Mouse (Mus musculus) left cerebral cortex, adult 2 months (tissue): Measurements from ENCODE around the gene Camkv. TPM values are rescaled to one million over a fixed set of nuclear protein-coding genes. Genes with fewer than 3 reads are reported as not detected.

Source experiments
- DNase-seq, 2 experiments: peaks; one replicate each; pipeline ENCODE4 v3.0.0; 2021 to 2022; ENCODE audit warnings: low spot score in 2 of 2, mixed read lengths in 1 of 2; ENCODE audit errors: extremely low spot score in 1 of 2
- H3K27ac ChIP-seq: fragments of 200-600 bp; 2 replicates; pipeline ENCODE4 v1.8.1; 2022
- H3K4me3 ChIP-seq: fragments of 200-600 bp; 2 replicates; pipeline ENCODE4 v1.8.1; 2022
- CTCF ChIP-seq: fragments of 200-600 bp; IDR thresholded peaks from 2 replicates; pipeline ENCODE4 v1.8.1; 2022; ENCODE audit warnings: antibody characterized with exemption, mild to moderate bottlenecking, moderate library complexity
- intact Hi-C: fragments of 180-260 bp; cut with DNase I; formaldehyde crosslinking; loops from one replicate; pipeline ENCODE4 v1.15.1; 2025
- long read RNA-seq, 2 experiments: library from polyadenylated mRNA; stranded (forward); transcript quantifications; one replicate each; pipeline ENCODE4 v2.0.0; 2021; ENCODE audit warnings: borderline mapping rate in 2 of 2
- total RNA-seq, 2 experiments: library from RNA; stranded (reverse); gene quantifications; 2 replicates each; pipeline ENCODE4 v1.2.3; 2021

Camkv gene
- 100 to 1,000 TPM; 330 to 356 TPM for total RNA-seq
- long read RNA-seq, experiment 1, transcript Camkv-202 (10 exons, 3,253 nt), result minor isoform, 23 of 656 reads
- long read RNA-seq, experiment 1, transcript Camkv-201 (11 exons, 3,277 nt), result major isoform, 450 of 656 reads
- long read RNA-seq, experiment 1, partial matches to known transcripts, result 37 of 656 reads
- long read RNA-seq, experiment 1, other reads (novel, unspliced or antisense), result 146 of 656 reads
- long read RNA-seq, experiment 2, transcript Camkv-201 (11 exons, 3,277 nt), result major isoform, 354 of 537 reads
- long read RNA-seq, experiment 2, transcript Camkv-202 (10 exons, 3,253 nt), result minor isoform, 33 of 537 reads
- long read RNA-seq, experiment 2, partial matches to known transcripts, result 78 of 537 reads
- long read RNA-seq, experiment 2, other reads (novel, unspliced or antisense), result 72 of 537 reads

GRCm38 (mm10) chr9:107935374-107935773 is at the start of gene Camkv:
Camkv (plus strand) TSS chr9:107935674.
- intact Hi-C loops, result no loop called here
- peak within 1 kb of the TSS; percentile 57 for H3K4me3 ChIP-seq
- H3K27ac ChIP-seq, result peak within 1 kb of the TSS; percentile 98
- TF ChIP-seq CTCF, result no peak
- DNase-seq, result no peak

- Histone ChIP-seq H3K4me3 (peak within 1 kb of the TSS; percentile 73), H3K27ac (peak within 1 kb of the TSS; percentile 90)
- DNase-seq, result peak; percentile 84 to 87
- intact Hi-C loops, result no loop called here
- no peak for TF ChIP-seq CTCF
Measured at GRCm38 (mm10) chr9:107887804-107888266, 47.6 kb upstream of the Camkv start, which contains the start of gene Mon1a. Mon1a (plus strand) TSS chr9:107888151.

- intact Hi-C loops, result no loop called here
- no peak; the same call in 1 of the 2 replicates for TF ChIP-seq CTCF
- DNase-seq, result no peak
- Histone ChIP-seq H3K4me3 (peak overlapping the region; percentile 73), H3K27ac (peak overlapping the region; percentile 90)
Measured at GRCm38 (mm10) chr9:107888267-107888850, 47.1 kb upstream of the Camkv start.

GRCm38 (mm10) chr9:107890260-107890659 is 45.2 kb upstream of the Camkv start:
- no peak for DNase-seq
- no peak for TF ChIP-seq CTCF
- intact Hi-C loops, result no loop called here
- Histone ChIP-seq H3K4me3 (no peak overlapping the region), H3K27ac (no peak overlapping the region)

GRCm38 (mm10) chr9:107891023-107891422 is 44.5 kb upstream of the Camkv start:
- TF ChIP-seq CTCF, result peak; percentile 54
- H3K27ac ChIP-seq, result no peak overlapping the region
- intact Hi-C loops, result no loop called here
- no peak overlapping the region for H3K4me3 ChIP-seq
- no peak for DNase-seq

- no peak for TF ChIP-seq CTCF
- DNase-seq, result no peak
- intact Hi-C loops, result no loop called here
- Histone ChIP-seq H3K27ac (no peak overlapping the region), H3K4me3 (no peak overlapping the region)
Measured at GRCm38 (mm10) chr9:107898563-107898962, 36.9 kb upstream of the Camkv start.

GRCm38 (mm10) chr9:107899855-107900254 is 35.6 kb upstream of the Camkv start:
- no peak for DNase-seq
- Histone ChIP-seq H3K4me3 (no peak overlapping the region), H3K27ac (no peak overlapping the region)
- intact Hi-C loops, result no loop called here
- no peak for TF ChIP-seq CTCF

- intact Hi-C loops, result no loop called here
- Histone ChIP-seq H3K4me3 (peak overlapping the region; percentile 31), H3K27ac (peak overlapping the region; percentile 3; the same call in 1 of the 2 replicates)
- peak; percentile 75 for TF ChIP-seq CTCF
- DNase-seq, result peak; percentile 82 to 84
Measured at GRCm38 (mm10) chr9:107900840-107901626, 34.4 kb upstream of the Camkv start.

- no peak for DNase-seq
Measured at GRCm38 (mm10) chr9:107901627-107901914, 33.9 kb upstream of the Camkv start.

GRCm38 (mm10) chr9:107904726-107905125 is 30.7 kb upstream of the Camkv start:
- Histone ChIP-seq H3K27ac (no peak overlapping the region), H3K4me3 (no peak overlapping the region)
- intact Hi-C loops, result loop anchor here (1.0 kb wide), 4 partner anchors 58 to 163 kb away; no protein-coding TSS in a partner anchor
- DNase-seq, result peak; percentile 83 to 90
- TF ChIP-seq CTCF, result no peak; the same call in none of the 2 replicates

More at GRCm38 (mm10) chr9:107901627-107901914, 33.9 kb upstream of the Camkv start:
- TF ChIP-seq CTCF, result no peak
- intact Hi-C loops, result no loop called here
- Histone ChIP-seq H3K27ac (no peak overlapping the region), H3K4me3 (no peak overlapping the region)

GRCm38 (mm10) chr9:107906252-107906966 is 29.1 kb upstream of the Camkv start, which contains the start of gene Mst1r:
Mst1r (plus strand) TSS chr9:107906873.
- TF ChIP-seq CTCF, result no peak
- intact Hi-C loops, result no loop called here
- no peak for DNase-seq
- Histone ChIP-seq H3K4me3 (no peak within 1 kb of the TSS), H3K27ac (no peak within 1 kb of the TSS)
